Mouse (Mus musculus) lung, embryonic 14.5 days (tissue): ENCODE results near the gene Olfr560. TPM values are rescaled to one million over a fixed set of nuclear protein-coding genes. Genes with fewer than 3 reads are reported as not detected.

Source experiments
- ATAC-seq: fragments of 200-750 bp; cut with Nextera tagmentation; 2 replicates; pipeline ENCODE4 v1.8.0; 2017; ENCODE audit warnings: mild to moderate bottlenecking, moderate TSS enrichment, moderate library complexity; ENCODE audit not compliant: insufficient read depth
- DNase-seq: peaks from one replicate; pipeline ENCODE4 v3.0.0-alpha.2; 2015
- H3K27ac ChIP-seq: fragments of 300-500 bp; sonication (generic); 2 replicates; pipeline ENCODE4 v1.5.1; 2014; ENCODE audit warnings: low read depth, mild to moderate bottlenecking, moderate library complexity
- H3K27me3 ChIP-seq: fragments of 300-500 bp; sonication (generic); 2 replicates; pipeline ENCODE4 v1.6.1; 2014; ENCODE audit warnings: low read length, control low read depth; ENCODE audit not compliant: insufficient read depth
- H3K36me3 ChIP-seq: fragments of 300-500 bp; sonication (generic); 2 replicates; pipeline ENCODE4 v1.6.1; 2014; ENCODE audit warnings: control low read depth; ENCODE audit not compliant: insufficient read depth
- H3K4me1 ChIP-seq: fragments of 300-500 bp; sonication (generic); 2 replicates; pipeline ENCODE4 v1.6.1; 2014; ENCODE audit warnings: antibody characterized with exemption, control low read depth; ENCODE audit not compliant: insufficient read depth
- H3K4me2 ChIP-seq: fragments of 300-500 bp; sonication (generic); 2 replicates; pipeline ENCODE4 v1.6.1; 2014; ENCODE audit warnings: mild to moderate bottlenecking
- H3K4me3 ChIP-seq: fragments of 300-500 bp; sonication (generic); 2 replicates; pipeline ENCODE4 v1.5.1; 2014; ENCODE audit warnings: low read depth, low read length
- H3K9ac ChIP-seq: fragments of 300-500 bp; sonication (generic); 2 replicates; pipeline ENCODE4 v1.6.1; 2014
- H3K9me3 ChIP-seq: fragments of 300-500 bp; sonication (generic); 2 replicates; pipeline ENCODE4 v1.6.1; 2016; ENCODE audit warnings: low read depth, low read length, control low read depth
- CTCF ChIP-seq: IDR thresholded peaks from 2 replicates; pipeline ENCODE4 v1.5.1; 2016; ENCODE audit warnings: antibody characterized with exemption, low read depth
- polyA plus RNA-seq: library from polyadenylated mRNA; unstranded; fragments of >200 nt; fragmentation: Nextera tagmentation; extraction: Ambion mirVana; gene quantifications from 2 replicates; pipeline ENCODE4 v1.2.1, GENCODE M21; 2014

Olfr560 gene
- polyA plus RNA-seq, 1 experiment from 2014 or later, result not detected

- ATAC-seq (no peak), DNase-seq (no peak)
- no peak for TF ChIP-seq CTCF
These were observed 57.3 kb downstream of the Olfr560 start, which contains the start of gene Olfr558 for GRCm38 (mm10) chr7:102701915-102702314. Gene Olfr558 (plus strand): TSS chr7:102702215.

More at GRCm38 (mm10) chr7:102701915-102702314, 57.3 kb downstream of the Olfr560 start, which contains the start of gene Olfr558:
- Histone ChIP-seq H3K27me3 (no peaks in the 10 kb centered on the region), H3K9ac (no peak within 1 kb of the TSS), H3K27ac (no peak within 1 kb of the TSS), H3K4me1 (no peaks in the 10 kb centered on the region), H3K4me2 (no peak within 1 kb of the TSS), H3K9me3 (no peaks in the 10 kb centered on the region), H3K4me3 (no peak within 1 kb of the TSS), H3K36me3 (no peaks in the 10 kb centered on the region)

Other genes starting within 250 kb of the Olfr560 start
- not detected in 2 replicates for gene Olfr547, start 224.6 kb downstream of the Olfr560 start, polyA plus RNA-seq
- gene Olfr548-ps1, start 218.5 kb downstream of the Olfr560 start, polyA plus RNA-seq, result not detected in 2 replicates
- gene Olfr549, start 209.5 kb downstream of the Olfr560 start, polyA plus RNA-seq, result not detected in 2 replicates
- gene Trim21, start 193.9 kb downstream of the Olfr560 start, polyA plus RNA-seq, result 0.36 and 0.62 TPM in 2 replicates
- gene Olfr550, start 187.9 kb downstream of the Olfr560 start, polyA plus RNA-seq, result not detected in 2 replicates
- gene Olfr551, start 167.5 kb downstream of the Olfr560 start, polyA plus RNA-seq, result not detected in 2 replicates
- gene Olfr552, start 161.6 kb downstream of the Olfr560 start, polyA plus RNA-seq, result not detected in 2 replicates
- gene Olfr553, start 141.1 kb downstream of the Olfr560 start, polyA plus RNA-seq, result not detected in 2 replicates
- not detected in 2 replicates for gene Olfr554, start 120.9 kb downstream of the Olfr560 start, polyA plus RNA-seq
- gene Olfr555, start 100.5 kb downstream of the Olfr560 start, polyA plus RNA-seq, result not detected in 2 replicates
- gene Olfr556, start 94.5 kb downstream of the Olfr560 start, polyA plus RNA-seq, result not detected in 2 replicates
- 13.7 and 16.1 TPM in 2 replicates for gene Trim68, start 72.0 kb downstream of the Olfr560 start, polyA plus RNA-seq
- not detected in 2 replicates for gene Olfr557, start 63.5 kb downstream of the Olfr560 start, polyA plus RNA-seq
- gene Olfr558, start 57.2 kb downstream of the Olfr560 start, polyA plus RNA-seq, result 0.12 TPM in 1 of 2 replicates, not detected in the other
- not detected in 2 replicates for gene Olfr33, start 40.3 kb downstream of the Olfr560 start, polyA plus RNA-seq
- gene Olfr559, start 31.9 kb downstream of the Olfr560 start, polyA plus RNA-seq, result not detected in 2 replicates
- gene Olfr78, start 105 bp upstream of the Olfr560 start, polyA plus RNA-seq, result 0.09 and 0.12 TPM in 2 replicates
- gene Olfr561, start 11.9 kb upstream of the Olfr560 start, polyA plus RNA-seq, result not detected in 2 replicates
- gene Olfr564, start 44.1 kb upstream of the Olfr560 start, polyA plus RNA-seq, result not detected in 2 replicates
- gene Olfr566, start 99.4 kb upstream of the Olfr560 start, polyA plus RNA-seq, result not detected in 2 replicates
- gene Olfr568, start 117.8 kb upstream of the Olfr560 start, polyA plus RNA-seq, result not detected in 2 replicates
- not detected in 2 replicates for gene Olfr569, start 131.5 kb upstream of the Olfr560 start, polyA plus RNA-seq
- gene Olfr570, start 135.2 kb upstream of the Olfr560 start, polyA plus RNA-seq, result not detected in 2 replicates
- not detected in 2 replicates for gene Olfr571, start 158.2 kb upstream of the Olfr560 start, polyA plus RNA-seq
- not detected in 2 replicates for gene Olfr572, start 165.0 kb upstream of the Olfr560 start, polyA plus RNA-seq
- not detected in 2 replicates for gene Olfr573-ps1, start 183.2 kb upstream of the Olfr560 start, polyA plus RNA-seq
- not detected in 2 replicates for gene Olfr574, start 189.1 kb upstream of the Olfr560 start, polyA plus RNA-seq
- not detected in 2 replicates for gene Olfr575, start 199.4 kb upstream of the Olfr560 start, polyA plus RNA-seq
- gene Olfr576, start 203.3 kb upstream of the Olfr560 start, polyA plus RNA-seq, result not detected in 2 replicates
- not detected in 2 replicates for gene Olfr577, start 216.6 kb upstream of the Olfr560 start, polyA plus RNA-seq
- not detected in 2 replicates for gene Olfr578, start 230.0 kb upstream of the Olfr560 start, polyA plus RNA-seq